Mouse (Mus musculus): ENCODE results near the gene S100b. TPM values are rescaled to one million over a fixed set of nuclear protein-coding genes. Genes with fewer than 3 reads are reported as not detected.
A peak's percentile ranks its signal among the peaks of the same experiment; 100 is the strongest.

The S100b gene
- 10 to 100 TPM; 97.2 to 99.4 TPM for total RNA-seq (2021)
- long read RNA-seq, experiment 1, transcript S100b-201 (3 exons, 1,484 nt): major isoform, 74 of 85 reads
- long read RNA-seq, experiment 1, partial matches to known transcripts: 1 of 85 reads
- long read RNA-seq, experiment 1, other reads (novel, unspliced or antisense): 10 of 85 reads
- long read RNA-seq, experiment 2, transcript S100b-201 (3 exons, 1,484 nt): major isoform, 98 of 117 reads
- long read RNA-seq, experiment 2, partial matches to known transcripts: 0 of 117 reads
- long read RNA-seq, experiment 2, other reads (novel, unspliced or antisense): 19 of 117 reads

DNA sequence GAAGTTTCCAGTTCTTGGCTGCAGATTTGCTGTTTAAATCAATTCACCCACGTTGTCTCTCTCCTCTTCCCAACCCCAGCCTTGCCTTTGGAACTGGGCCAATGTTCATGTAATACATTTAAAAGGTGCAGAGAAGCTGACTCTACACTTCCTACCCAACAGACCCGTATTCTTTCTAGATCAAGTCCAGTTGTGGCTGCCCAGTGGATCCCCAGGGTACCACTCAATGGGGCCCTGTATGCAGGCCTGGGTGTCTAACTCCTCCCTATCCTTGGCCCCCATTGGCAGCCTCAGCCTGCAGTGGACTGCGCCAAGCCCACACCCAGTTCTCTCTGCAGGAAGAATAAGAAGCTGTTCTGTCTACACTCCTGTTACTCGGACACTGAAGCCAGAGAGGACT, at the start of gene S100b:
Gene S100b, plus strand, starts transcription at position 318 of the 400 bp plus-strand sequence.
- peak; percentile 44 to 59 for DNase-seq (ENCODE audit: low spot score in 2 of 2)

DNA sequence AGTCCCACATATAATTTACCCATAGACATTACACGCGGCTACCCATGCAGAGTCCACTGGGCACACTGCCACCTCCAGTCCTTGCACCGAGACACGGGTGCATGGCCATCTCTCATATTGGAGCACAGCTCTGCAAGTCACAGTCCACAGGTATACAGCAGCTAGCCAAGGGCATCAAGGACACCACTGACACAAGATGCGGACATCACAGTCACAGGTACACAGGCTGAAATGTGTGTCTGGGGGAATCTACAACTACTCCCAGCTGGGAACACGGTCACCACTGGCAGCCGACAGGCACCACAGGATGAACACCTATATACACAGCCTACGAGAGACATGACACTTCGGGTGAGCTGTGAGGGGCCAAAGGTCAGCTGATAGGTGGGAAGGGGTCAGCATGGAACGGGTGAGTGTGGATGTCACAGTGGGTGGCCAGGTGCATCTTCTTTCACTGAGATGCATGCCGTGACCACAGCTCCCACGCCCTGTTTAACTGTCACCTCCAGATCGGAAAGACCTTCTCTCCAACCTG, 46.3 kb upstream of the S100b start:
- no peak for DNase-seq (ENCODE audit: low spot score in 2 of 2)

DNA sequence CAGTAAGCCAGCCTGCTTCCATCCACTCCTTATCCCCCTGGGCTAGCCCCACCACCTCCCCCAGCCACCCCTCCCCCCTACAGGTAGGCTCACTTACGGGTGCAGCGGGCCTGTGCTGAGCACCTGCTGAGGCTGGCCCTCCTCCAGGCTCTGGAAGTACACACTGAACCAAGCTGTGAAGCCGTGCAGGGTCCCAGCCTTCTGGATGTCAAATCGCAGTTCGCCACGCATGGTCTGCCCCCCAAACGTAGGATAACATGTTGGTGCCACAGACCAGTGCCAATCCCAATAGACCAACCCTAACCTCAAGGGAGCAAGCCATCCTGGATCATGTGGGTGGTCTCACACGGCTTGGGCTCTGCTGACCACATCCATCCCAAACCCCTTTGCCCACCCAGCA, 44.4 kb upstream of the S100b start:
- no peak for DNase-seq (ENCODE audit: low spot score in 2 of 2)

DNA sequence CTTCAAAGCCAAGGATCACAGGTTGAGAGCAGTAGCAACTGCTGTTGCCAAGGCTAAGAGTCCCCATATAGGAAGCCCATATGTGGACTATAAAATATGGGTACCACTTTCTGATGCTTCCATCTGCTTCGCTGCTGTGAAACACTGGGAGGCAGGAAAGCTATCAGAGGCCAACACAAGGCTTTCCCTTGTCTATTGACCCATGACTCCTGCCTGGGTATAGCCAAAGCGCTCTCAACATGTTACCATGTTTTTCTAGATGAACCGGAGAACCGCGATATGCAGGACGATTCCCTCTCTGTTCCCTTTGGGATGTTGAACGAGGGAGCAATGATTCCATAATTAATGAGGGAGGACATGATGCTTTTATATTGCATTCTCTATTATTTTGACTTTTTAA, 42.8 kb upstream of the S100b start:
- no peak for DNase-seq (ENCODE audit: low spot score in 2 of 2)

DNA sequence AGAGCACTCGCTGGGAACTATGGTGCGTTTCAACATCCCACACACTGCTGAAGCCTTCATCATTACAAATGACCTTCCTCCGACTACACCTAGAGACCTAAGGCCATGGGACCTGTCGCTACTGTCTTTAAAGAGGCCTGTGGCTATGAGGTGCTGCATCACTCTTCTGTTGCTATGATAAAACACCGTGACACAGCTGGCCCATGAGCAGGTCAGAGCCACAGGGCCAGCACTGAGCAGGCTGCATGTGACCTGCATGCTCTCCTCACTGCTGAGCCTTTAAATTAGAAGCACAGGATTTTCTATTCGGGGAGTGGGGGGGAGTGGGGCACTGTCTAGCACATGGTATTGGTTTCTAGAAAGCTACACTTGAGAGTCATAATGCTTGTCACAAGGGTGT, 41.5 kb upstream of the S100b start:
- DNase-seq (ENCODE audit: low spot score in 2 of 2): no peak

DNA sequence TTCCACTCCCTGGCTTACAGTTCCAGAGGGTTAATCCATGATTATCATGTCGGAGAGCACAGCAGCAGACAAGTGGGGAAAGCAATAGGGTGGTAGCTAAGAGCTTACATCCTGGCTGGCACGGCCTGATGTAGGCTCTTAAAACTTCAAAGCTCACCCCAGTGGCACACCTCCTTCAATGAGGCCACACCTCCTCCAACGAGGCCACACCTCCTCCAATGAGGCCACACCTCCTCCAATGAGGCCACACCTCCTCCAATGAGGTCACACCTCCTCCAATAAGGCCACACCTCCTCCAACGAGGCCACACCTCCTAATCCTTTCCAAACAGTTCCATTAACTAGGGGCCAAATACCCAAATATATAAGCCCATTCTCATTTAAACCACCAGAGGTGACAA, 39.5 kb upstream of the S100b start:
- no peak for DNase-seq (ENCODE audit: low spot score in 2 of 2)

DNA sequence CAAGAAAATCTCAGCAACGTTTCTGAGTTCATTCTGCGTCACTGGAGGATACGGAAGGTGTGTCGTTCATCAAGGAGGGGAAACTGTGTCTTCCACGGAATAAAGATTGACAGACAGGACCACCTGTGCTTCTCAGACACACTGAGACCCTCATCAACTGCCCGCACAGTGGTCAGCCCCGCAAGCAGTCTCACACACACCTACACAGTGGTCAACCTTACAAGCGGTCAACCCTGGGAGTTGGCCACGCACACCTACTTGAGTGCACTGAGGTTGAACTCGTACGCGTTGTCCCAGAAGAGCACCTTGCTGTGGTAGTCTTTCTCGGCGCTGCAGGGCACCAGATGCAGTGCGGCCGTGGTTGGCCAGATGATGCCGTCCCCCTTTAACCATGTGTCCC, 36.6 kb upstream of the S100b start:
- no peak for DNase-seq (ENCODE audit: low spot score in 2 of 2)

DNA sequence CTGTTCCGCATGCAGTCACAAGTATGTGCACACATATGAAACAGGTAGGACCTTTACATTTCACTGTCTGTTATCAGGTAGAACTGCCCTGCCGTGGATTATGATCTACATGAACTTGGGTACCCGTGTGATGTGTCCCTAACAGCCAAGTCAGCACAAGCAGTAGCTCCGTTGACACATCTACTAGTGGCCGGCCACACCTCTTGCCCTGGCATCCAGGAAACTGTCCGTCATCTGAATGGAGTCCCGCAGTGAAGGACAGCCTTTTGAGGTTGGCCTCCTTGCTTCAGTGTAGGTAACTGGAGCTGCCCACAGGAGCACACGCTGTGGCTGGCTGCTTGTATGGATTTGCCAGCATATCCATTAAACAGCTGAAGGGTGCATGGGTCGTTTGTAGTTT, 35.4 kb upstream of the S100b start:
- no peak for DNase-seq (ENCODE audit: low spot score in 2 of 2)

DNA sequence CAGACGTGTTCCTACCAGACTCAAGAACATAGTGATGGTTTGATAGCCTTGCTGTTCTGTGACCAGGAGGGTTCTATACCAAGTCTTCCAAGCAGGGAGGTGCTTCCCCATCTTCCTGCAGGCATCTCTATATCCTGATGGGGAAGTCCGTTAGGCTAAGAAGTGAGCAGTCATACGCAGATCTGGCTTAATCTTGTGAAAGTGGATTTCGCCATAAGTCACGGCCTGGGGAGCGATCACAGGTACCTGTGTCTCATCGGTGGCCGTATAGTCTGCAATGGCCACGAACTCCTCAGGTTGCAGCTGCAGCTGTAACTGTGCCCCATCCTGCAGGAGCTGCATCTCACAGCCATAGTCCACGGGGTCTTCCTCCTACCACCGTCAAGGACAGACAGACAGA, 27.7 kb upstream of the S100b start:
- DNase-seq (ENCODE audit: low spot score in 2 of 2): no peak

DNA sequence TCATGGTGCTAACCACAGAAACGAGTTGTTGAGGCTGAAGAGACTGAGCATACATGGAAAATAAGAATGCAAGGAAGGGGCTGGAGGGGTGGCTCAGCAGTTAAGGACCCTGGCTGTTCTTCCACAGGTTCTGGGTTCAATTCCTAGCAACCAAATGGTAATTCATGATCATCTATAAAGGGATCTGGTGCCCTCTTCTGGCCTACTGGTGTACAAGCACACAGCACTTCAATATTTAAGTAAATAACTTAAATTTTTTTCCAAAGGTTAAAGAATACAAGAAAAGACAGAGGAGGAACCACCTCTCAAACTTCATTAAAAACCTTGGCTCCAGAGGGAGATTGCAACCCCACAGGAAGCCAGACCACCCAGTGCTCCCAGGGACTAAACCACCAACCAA, 24.0 kb upstream of the S100b start:
- DNase-seq (ENCODE audit: low spot score in 2 of 2): no peak

DNA sequence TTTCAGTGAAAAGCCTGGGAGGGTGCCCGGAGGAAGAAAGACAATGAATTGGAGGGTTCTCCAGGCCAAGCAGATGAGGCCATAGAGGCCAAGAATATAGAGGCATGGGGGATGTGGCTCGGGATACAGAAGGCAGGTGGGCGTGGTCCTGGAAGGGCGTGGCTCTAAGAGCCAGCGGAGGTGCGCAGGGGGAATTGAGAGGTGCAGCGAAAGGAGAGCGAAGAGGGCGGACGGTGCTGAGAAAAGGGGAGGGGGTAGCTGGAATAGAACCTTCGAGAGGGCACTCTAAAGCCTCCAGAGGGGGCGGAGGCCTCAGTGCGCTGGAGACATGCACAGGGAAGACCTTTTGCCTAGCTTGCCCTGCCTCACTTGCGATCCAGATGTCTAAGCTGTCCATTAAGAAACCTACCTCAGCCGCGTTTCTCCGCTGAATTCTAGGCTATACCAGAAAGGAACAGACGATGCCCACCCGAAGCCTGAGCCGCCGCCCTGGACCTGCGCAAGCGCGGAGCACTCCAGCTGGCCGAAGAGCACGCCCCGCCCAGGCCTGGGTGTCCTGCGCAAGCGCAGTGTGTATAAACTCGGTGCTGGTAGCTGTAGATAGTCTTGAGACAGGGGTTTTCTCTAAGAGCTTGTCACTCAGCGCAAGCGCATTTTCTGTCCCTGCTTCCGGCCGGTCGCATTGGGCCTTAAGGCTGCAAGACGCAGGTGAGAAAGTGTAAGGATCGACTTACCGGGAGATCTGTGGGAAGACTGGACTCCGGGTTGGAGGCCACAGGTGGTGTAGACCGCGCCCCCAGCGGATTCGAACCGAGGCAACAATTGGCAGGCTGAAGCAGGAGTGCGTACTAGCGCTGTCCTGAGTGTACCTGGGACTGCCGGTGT, 16.1 kb upstream of the S100b start, which contains the start of gene Prmt2:
Gene Prmt2, minus strand, starts transcription at position 525 of the 885 bp plus-strand sequence.
- peak; percentile 89 to 93 for DNase-seq (ENCODE audit: low spot score in 2 of 2)

DNA sequence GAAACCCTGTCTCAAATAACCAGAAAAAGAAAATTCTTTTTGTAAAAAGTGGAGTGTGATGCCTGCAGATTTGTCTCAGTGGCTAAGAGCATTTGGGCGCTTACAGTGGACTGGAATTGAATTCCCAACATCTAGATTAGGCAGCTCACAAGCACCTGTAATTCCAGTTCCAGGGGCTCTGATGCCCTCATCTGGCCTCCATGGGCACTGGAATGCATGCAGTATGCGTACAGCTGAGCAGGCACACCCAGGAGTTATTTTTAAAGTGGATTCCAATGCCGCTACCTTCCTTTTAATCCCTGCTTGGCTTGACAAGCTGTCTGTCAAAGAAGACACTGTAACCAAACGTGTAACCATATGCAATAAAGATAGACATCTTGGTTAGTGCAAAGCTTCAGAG, 14.3 kb upstream of the S100b start:
- DNase-seq (ENCODE audit: low spot score in 2 of 2): no peak

DNA sequence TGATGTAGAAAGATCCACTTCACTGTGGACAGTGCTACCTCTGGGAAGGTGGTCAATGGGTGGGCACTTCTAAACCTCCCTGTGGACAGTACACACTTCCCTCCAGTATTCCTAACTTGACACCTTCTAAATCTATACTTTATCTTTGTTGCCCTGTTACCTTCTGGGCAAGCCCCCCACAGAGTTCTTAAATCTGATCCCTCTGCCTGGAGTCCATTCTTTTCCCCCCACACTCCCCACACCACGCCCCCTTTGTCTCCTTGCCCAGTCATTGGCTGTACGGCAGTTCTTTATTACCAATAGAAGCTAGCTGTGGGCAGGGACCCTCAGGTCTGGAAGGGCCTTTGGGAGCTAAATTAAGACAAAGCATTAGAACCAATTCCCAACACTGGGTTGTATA, 8.5 kb upstream of the S100b start:
- DNase-seq (ENCODE audit: low spot score in 2 of 2): no peak

DNA sequence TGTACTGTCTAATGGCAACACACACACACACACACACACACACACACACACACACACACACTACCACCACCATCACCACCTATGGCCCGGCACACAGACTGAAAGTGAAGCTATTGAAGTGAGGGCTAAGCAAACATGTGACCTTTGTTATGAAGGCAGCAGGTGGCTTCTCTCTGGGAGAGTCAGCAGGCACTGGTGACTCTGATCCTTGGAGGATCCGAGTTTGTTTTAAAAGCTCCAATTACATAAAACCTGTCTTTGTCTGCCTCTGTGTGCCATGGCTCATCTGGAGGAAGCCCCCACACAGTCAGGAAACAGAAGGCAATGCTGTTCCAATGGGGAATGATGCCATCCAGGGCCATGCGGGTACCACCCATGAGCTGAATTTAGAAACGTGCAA, 7.1 kb upstream of the S100b start:
- peak in 1 of 2 experiments; percentile 24 for DNase-seq (ENCODE audit: low spot score in 2 of 2)

DNA sequence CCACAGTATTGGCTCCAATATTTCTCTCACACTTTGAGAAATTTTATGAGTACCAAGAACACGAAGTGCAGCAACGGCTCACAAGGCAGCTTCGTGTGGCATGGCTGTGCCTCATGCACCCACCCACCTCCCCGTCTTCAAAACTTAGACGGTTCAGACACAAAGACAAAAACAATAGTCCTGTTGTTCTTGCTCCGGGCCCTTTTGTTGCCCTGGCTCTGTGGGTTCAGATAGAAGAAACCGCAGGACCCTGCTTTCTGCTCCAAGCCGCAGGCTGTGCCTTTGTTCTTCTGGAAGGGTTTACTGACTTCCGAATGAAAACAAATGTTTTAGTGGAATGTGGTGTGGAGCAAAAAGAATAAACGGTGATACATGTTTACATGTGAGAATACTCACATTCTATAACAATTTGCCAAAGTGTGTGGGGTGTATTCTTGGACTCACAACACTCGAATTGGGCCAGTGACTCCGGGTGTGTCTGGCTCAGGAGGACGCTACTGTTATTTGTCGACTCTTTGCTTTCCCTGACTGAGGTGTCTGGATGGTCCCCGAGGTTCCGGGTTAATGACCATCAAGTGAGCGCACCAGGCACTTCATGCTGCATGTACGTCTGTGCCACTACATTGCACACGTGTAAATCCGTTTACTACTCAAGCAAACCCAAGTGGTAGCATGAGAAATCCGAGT, 5.5 kb upstream of the S100b start:
- no peak for DNase-seq (ENCODE audit: low spot score in 2 of 2)

DNA sequence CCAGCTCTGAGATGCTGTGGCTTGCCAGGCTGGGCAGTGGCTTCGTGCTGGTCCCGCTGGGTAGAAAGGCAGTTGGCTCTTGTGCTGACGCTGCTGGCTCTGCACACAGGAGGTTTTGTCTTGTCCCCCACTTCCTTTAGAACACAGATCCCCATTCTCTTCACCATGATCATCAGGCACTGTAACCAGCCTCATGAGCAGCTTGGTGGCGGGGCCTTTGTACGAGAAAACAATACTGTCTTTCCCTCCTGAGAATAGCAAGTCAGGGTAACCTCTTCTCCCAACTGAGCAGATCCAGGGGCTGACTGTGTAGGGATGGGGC, 5.0 kb upstream of the S100b start:
- DNase-seq (ENCODE audit: low spot score in 2 of 2): no peak

DNA sequence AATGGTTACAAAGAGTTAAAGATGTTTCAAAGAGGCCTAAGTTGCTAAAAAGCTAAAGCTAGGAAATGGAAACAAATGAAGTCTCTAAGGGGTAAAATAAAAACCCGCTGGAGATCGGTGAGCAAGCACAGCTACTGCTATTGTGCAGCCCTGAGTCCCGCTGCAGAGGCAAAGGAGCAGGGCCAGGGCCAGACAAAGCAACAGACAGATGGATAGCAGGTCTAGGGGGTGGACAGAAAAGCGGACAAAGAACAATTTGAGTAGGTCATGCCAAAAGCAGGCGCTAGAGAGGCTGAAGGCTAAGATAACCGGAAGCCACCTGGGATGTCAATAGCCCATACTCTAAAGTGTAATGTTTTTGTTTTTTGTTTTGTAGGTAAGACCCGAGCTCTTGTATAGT, 2.8 kb upstream of the S100b start:
- DNase-seq (ENCODE audit: low spot score in 2 of 2): no peak

DNA sequence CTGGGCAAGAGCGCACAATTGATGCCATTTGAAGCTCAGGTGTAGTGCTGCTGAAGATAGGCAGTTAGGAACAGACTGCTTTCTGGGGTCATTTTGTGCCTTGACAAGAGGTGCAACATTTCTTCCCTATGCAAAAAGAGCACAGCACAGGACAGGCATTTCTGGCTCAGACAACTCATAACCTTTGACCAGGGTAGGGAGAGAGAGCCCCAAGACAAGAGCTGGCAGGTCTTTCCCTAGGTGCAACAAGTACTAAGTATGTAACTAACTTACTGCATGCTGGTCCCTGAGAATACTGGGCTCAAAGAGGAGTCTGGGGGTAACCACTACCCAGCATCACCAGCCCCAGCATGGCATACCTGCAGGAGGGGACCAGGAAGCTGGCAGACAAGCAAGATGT, 574 bp upstream of the S100b start:
- no peak for DNase-seq (ENCODE audit: low spot score in 2 of 2)

DNA sequence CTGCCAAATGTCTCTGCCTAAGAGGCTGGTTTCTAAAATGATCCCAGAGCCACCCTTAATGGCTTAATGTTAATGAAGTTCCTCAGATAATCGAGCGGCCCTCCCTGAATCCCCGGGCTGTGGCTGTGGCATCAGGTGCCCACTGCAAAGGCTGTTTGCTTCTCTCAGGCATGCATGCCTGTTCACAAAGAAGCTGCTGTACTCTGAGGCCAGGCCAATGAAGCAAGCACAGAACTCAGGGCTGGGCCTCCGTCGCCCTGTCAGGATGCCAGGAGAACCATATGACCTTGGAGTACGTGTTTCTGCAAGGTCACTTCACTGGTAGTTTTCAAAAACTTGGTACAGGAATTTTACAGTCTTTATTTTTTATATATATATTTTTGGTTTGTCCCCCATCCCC, 2.0 kb downstream of the S100b start:
- DNase-seq (ENCODE audit: low spot score in 2 of 2): no peak

DNA sequence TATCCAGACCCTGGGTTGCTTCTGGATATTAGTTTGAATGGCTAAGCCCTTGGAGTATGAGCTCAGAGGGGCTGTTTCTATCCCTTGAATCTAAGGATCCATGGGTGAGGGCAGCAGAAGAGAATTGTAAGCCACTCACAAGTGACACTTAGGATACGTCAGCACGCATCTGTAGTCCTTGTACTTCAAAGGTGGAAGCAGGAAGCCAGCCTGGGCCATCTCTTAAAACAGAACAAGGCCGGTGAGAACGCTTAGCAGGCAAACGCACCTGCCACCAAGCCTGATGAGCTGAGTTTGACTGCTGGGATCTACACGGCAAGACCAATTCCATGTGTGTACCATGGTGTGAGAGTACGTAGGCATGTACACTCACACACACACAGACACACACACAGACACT, 3.6 kb downstream of the S100b start:
- DNase-seq (ENCODE audit: low spot score in 2 of 2): no peak

DNA sequence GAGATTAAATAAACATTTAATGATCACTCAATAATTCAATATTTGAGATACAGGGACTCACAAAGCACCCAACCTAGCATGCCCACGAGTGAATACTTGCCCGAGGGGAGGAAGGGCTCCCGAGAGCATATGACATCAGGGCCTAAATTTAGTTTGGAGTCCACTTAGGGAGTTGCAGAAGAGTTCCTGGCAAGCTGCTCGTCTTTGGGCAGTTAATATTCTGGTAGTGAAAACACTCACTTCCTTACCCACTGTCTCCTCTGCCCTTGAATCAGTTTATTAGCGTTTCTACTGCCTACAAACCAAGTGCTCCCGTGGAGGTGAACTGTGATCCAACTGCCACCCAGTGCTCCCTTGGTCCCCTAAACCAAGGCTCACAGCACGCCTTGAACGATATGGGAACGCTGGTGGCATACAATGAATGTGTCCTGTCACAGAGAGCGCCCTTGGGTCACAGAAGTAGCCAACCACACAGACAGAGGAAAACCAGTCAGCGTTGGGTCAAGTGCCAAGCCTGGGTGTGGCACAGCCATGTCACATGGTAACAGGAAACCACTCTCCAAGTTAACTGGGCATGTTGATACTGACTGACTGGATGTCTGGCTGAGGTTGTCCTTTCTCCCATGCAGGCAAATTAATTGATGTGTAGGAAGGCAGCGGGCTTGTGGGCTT, 4.2 kb downstream of the S100b start:
- DNase-seq (ENCODE audit: low spot score in 2 of 2): peak in 1 of 2 experiments; percentile 26
